Mouse (Mus musculus): ENCODE results near the gene Cklf. TPM values are rescaled to one million over a fixed set of nuclear protein-coding genes. Genes with fewer than 3 reads are reported as not detected.
"Not testable (repeated sequence)": the region's sequence is repeated elsewhere in the genome, so short reads cannot be mapped to it uniquely, and the experiment has no call there.

Gene Cklf
- polyA plus RNA-seq, 1 experiment from 2014 or later, result 17.3 TPM

GRCm38 (mm10) chr8:104268937-104269440, 18.3 kb downstream of the Cklf start:
- Histone ChIP-seq H3K4me3 (ENCODE audit: low read depth, low read length) (no peak overlapping the region), H3K36me3 (replicated peaks; ENCODE audit: insufficient read depth, low read length) (peaks cover 1% of the 10 kb centered on the region; the same call in 1 of the 2 replicates), H3K9ac (replicated peaks) (no peak overlapping the region), H3K4me1 (ENCODE audit: insufficient read depth) (no peaks in the 10 kb centered on the region), H3K9me3 (ENCODE audit: low read length) (no peaks in the 10 kb centered on the region), H3K27ac (ENCODE audit: low read depth) (no peak overlapping the region), H3K4me2 (ENCODE audit: low read depth, low read length) (no peak overlapping the region), H3K27me3 (ENCODE audit: insufficient read depth, low read length) (no peaks in the 10 kb centered on the region)
- WGBS (ENCODE audit: insufficient replicate concordance), result 75% methylated on average over 6 of the region's 6 CpGs
- no peak for DNase-seq
- no peak for TF ChIP-seq CTCF (IDR thresholded peaks at IDR 0.05; ENCODE audit: low read depth)
- no peak for TF ChIP-seq EP300 (IDR thresholded peaks at IDR 0.05; ENCODE audit: low read depth)
- no peak for ATAC-seq

- H3K4me3 ChIP-seq (ENCODE audit: low read depth, low read length); DNase-seq; H3K27me3 ChIP-seq (ENCODE audit: insufficient read depth, low read length); H3K4me1 ChIP-seq (ENCODE audit: insufficient read depth); H3K36me3 ChIP-seq (replicated peaks; ENCODE audit: insufficient read depth, low read length); H3K9ac ChIP-seq (replicated peaks); H3K27ac ChIP-seq (ENCODE audit: low read depth); ATAC-seq; H3K9me3 ChIP-seq (ENCODE audit: low read length); H3K4me2 ChIP-seq (ENCODE audit: low read depth, low read length): not testable (repeated sequence)
- 73% methylated on average over 12 of the region's 12 CpGs for WGBS (ENCODE audit: insufficient replicate concordance)
Observed at GRCm38 (mm10) chr8:104293081-104293480, 42.4 kb downstream of the Cklf start, which contains the start of gene Cmtm2a. TSS of gene Cmtm2a (minus strand) at chr8:104293181.

GRCm38 (mm10) chr8:104294396-104294795, 43.7 kb downstream of the Cklf start:
- H3K4me2 ChIP-seq (ENCODE audit: low read depth, low read length), result no peak overlapping the region
- no peaks in the 10 kb centered on the region for H3K9me3 ChIP-seq (ENCODE audit: low read length)
- WGBS (ENCODE audit: insufficient replicate concordance), result 68% methylated on average over 1 of the region's 1 CpGs
- H3K9ac ChIP-seq (replicated peaks), result no peak overlapping the region
- DNase-seq (no peak), ATAC-seq (no peak)
- TF ChIP-seq EP300 (IDR thresholded peaks at IDR 0.05; ENCODE audit: low read depth) (no peak), CTCF (IDR thresholded peaks at IDR 0.05; ENCODE audit: low read depth) (no peak)
- H3K4me3 ChIP-seq (ENCODE audit: low read depth, low read length), result no peak overlapping the region
- H3K27ac ChIP-seq (ENCODE audit: low read depth), result no peak overlapping the region
- H3K36me3 ChIP-seq (replicated peaks; ENCODE audit: insufficient read depth, low read length), result no peaks in the 10 kb centered on the region
- H3K27me3 ChIP-seq (ENCODE audit: insufficient read depth, low read length), result no peaks in the 10 kb centered on the region
- H3K4me1 ChIP-seq (ENCODE audit: insufficient read depth), result no peaks in the 10 kb centered on the region

GRCm38 (mm10) chr8:104301577-104301976, 50.9 kb downstream of the Cklf start:
- not testable (repeated sequence) for DNase-seq; H3K27ac ChIP-seq (ENCODE audit: low read depth); H3K4me3 ChIP-seq (ENCODE audit: low read depth, low read length); H3K4me2 ChIP-seq (ENCODE audit: low read depth, low read length); H3K36me3 ChIP-seq (replicated peaks; ENCODE audit: insufficient read depth, low read length); H3K9me3 ChIP-seq (ENCODE audit: low read length); H3K4me1 ChIP-seq (ENCODE audit: insufficient read depth); H3K27me3 ChIP-seq (ENCODE audit: insufficient read depth, low read length); H3K9ac ChIP-seq (replicated peaks); ATAC-seq
- WGBS (ENCODE audit: insufficient replicate concordance), result 39% methylated on average over 3 of the region's 3 CpGs

GRCm38 (mm10) chr8:104302536-104302935, 51.9 kb downstream of the Cklf start:
- not testable (repeated sequence) for H3K36me3 ChIP-seq (replicated peaks; ENCODE audit: insufficient read depth, low read length); H3K9me3 ChIP-seq (ENCODE audit: low read length); H3K4me3 ChIP-seq (ENCODE audit: low read depth, low read length); H3K27ac ChIP-seq (ENCODE audit: low read depth); H3K4me1 ChIP-seq (ENCODE audit: insufficient read depth); H3K4me2 ChIP-seq (ENCODE audit: low read depth, low read length); ATAC-seq; DNase-seq; H3K9ac ChIP-seq (replicated peaks); H3K27me3 ChIP-seq (ENCODE audit: insufficient read depth, low read length)
- WGBS (ENCODE audit: insufficient replicate concordance), result 84% methylated on average over 4 of the region's 4 CpGs

- TF ChIP-seq CTCF (IDR thresholded peaks at IDR 0.05; ENCODE audit: low read depth), result no peak
- TF ChIP-seq EP300 (IDR thresholded peaks at IDR 0.05; ENCODE audit: low read depth), result no peak
- Histone ChIP-seq H3K9ac (replicated peaks) (no peak overlapping the region), H3K9me3 (ENCODE audit: low read length) (no peaks in the 10 kb centered on the region), H3K27me3 (ENCODE audit: insufficient read depth, low read length) (no peaks in the 10 kb centered on the region), H3K4me1 (ENCODE audit: insufficient read depth) (no peaks in the 10 kb centered on the region), H3K27ac (ENCODE audit: low read depth) (no peak overlapping the region), H3K4me3 (ENCODE audit: low read depth, low read length) (no peak overlapping the region), H3K4me2 (ENCODE audit: low read depth, low read length) (no peak overlapping the region), H3K36me3 (replicated peaks; ENCODE audit: insufficient read depth, low read length) (no peaks in the 10 kb centered on the region)
- DNase-seq, result no peak
- WGBS (ENCODE audit: insufficient replicate concordance), result 65% methylated on average over 11 of the region's 11 CpGs
- no peak for ATAC-seq
Observed at GRCm38 (mm10) chr8:104304962-104305361, 54.3 kb downstream of the Cklf start.

GRCm38 (mm10) chr8:104308341-104308740, 57.7 kb downstream of the Cklf start:
- H3K36me3 ChIP-seq (replicated peaks; ENCODE audit: insufficient read depth, low read length); H3K27me3 ChIP-seq (ENCODE audit: insufficient read depth, low read length); H3K9ac ChIP-seq (replicated peaks); H3K4me1 ChIP-seq (ENCODE audit: insufficient read depth); H3K4me3 ChIP-seq (ENCODE audit: low read depth, low read length); H3K27ac ChIP-seq (ENCODE audit: low read depth); DNase-seq; H3K9me3 ChIP-seq (ENCODE audit: low read length); ATAC-seq; H3K4me2 ChIP-seq (ENCODE audit: low read depth, low read length): not testable (repeated sequence)
- WGBS (ENCODE audit: insufficient replicate concordance), result 34% methylated on average over 6 of the region's 6 CpGs

- 78% methylated on average over 33 of the region's 36 CpGs for WGBS (ENCODE audit: insufficient replicate concordance)
- not testable (repeated sequence) for H3K9ac ChIP-seq (replicated peaks); H3K27me3 ChIP-seq (ENCODE audit: insufficient read depth, low read length); H3K4me1 ChIP-seq (ENCODE audit: insufficient read depth); H3K4me3 ChIP-seq (ENCODE audit: low read depth, low read length); DNase-seq; ATAC-seq; H3K4me2 ChIP-seq (ENCODE audit: low read depth, low read length); H3K9me3 ChIP-seq (ENCODE audit: low read length); H3K36me3 ChIP-seq (replicated peaks; ENCODE audit: insufficient read depth, low read length); H3K27ac ChIP-seq (ENCODE audit: low read depth)
Observed at GRCm38 (mm10) chr8:104309441-104310155, 58.9 kb downstream of the Cklf start, which contains the start of the genes Gm45711 and Cmtm1. TSS of gene Gm45711 (minus strand) at chr8:104310081. TSS of gene Cmtm1 (minus strand) at chr8:104310145.

GRCm38 (mm10) chr8:104312023-104312422, 61.4 kb downstream of the Cklf start:
- DNase-seq; H3K9ac ChIP-seq (replicated peaks); H3K27ac ChIP-seq (ENCODE audit: low read depth); H3K36me3 ChIP-seq (replicated peaks; ENCODE audit: insufficient read depth, low read length); H3K4me2 ChIP-seq (ENCODE audit: low read depth, low read length); H3K27me3 ChIP-seq (ENCODE audit: insufficient read depth, low read length); ATAC-seq; H3K4me1 ChIP-seq (ENCODE audit: insufficient read depth); H3K9me3 ChIP-seq (ENCODE audit: low read length); H3K4me3 ChIP-seq (ENCODE audit: low read depth, low read length): not testable (repeated sequence)
- WGBS (ENCODE audit: insufficient replicate concordance), result 70% methylated on average over 3 of the region's 3 CpGs

Data from liver, postnatal 0 days (tissue).